Mouse (Mus musculus) thymus, adult 2 months (tissue): Measurements from ENCODE around the gene 4930512M02Rik.

Experiments
- CTCF ChIP-seq: fragments of 200-500 bp; IDR thresholded peaks from 2 replicates; pipeline ENCODE4 v1.5.1; 2012; ENCODE audit warnings: mild to moderate bottlenecking, control low read depth, low read length, moderate library complexity, borderline replicate concordance; ENCODE audit not compliant: control insufficient read depth, poor library complexity, insufficient read depth; ENCODE audit errors: extremely low read depth
- POLR2A ChIP-seq: fragments of 200-500 bp; IDR thresholded peaks from 2 replicates; pipeline ENCODE4 v1.6.1; 2012; ENCODE audit warnings: mild to moderate bottlenecking, low read length, control low read depth, moderate library complexity; ENCODE audit not compliant: control insufficient read depth, poor library complexity, insufficient read depth; ENCODE audit errors: extremely low read depth

DNA sequence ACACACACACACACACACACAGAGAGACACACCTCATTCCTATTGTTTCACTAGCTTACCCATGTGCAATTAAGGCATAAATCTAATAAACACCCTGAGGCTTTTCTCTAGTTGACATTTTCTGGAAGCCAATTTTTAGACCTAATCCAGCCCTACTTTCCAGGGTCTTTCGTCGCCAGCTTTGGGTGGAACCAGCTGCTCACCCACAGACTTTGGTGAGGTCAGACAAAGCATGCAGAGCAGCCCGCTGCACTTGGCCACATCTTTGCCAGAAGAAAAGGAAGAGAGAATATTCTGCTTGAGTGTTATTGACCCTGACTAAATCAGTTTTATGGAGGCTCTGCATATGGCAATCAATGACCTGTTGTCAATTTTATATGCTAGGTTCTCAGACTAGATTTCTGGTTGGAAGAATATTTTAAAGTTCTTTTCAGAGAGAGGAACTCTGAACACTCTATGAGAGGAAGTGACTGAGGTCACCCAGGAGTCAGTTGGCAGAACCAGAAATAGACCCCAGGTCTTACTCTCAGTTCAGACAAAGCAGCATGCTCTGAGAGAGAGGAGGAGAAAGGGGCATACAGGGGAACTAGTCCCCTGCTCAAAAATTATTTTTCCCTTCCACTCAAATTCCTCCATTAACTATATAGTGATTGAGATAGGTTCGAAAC lies 39.8 kb upstream of the 4930512M02Rik start:
- no peak for TF ChIP-seq CTCF
- TF ChIP-seq POLR2A = no peak
